Mouse (Mus musculus): Measurements from ENCODE around the gene Rgs12. TPM values are rescaled to one million over a fixed set of nuclear protein-coding genes. Genes with fewer than 3 reads are reported as not detected.

Gene Rgs12
- polyA plus RNA-seq (2014; fragmentation: Illumina TruSeq; extraction: RNeasy Lipid Tissue Mini Kit (QIAGEN cat#74804); ENCODE audit: low read depth, low replicate concordance) = 15.9 TPM

DNA sequence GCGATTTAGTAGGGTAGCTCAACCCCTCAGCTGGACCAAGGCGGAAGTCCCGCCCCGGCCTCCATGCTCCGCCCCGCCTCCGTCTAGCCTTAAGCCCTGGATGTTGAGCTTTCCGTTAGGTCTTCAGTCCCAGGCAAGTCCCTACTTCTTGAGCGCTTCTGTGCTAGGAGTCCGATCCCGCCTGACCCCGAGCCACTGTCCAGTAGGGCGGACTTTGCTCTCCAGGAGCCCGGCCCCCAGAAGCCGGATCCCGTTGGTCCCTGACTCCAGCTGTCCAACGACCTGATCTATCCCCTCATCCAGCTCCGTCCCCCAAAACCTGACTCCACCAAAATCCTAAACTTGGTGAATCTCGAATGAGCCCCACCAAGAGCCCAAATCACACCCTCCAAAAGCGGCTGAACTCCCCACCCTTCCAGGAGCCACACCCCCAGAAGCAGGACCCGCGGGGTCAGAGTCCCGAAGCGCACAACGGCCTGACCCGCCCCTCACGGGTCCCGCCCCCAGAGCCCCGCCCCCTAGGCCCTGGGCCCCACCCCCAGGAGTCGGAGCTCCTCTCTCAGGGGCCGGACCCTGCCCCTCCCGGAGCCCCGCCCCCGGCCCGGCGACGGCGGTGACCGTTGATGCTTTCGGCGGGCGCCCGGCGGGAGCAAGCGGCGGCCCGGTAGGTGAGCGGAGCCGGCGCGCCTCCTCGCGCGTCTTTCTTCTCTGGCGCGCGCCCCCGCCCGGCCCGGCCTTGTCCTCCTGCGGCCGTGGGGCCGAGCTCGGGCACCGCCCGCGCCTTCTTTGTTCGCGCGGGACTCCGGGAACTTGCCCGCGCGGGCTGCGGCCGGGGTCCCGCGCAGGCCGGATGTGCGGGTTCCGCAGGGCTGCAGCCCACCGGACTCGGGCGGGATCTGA, at the start of gene Rgs12:
TSS of gene Rgs12 (plus strand) at position 585 of the 900 bp plus-strand sequence.

DNA sequence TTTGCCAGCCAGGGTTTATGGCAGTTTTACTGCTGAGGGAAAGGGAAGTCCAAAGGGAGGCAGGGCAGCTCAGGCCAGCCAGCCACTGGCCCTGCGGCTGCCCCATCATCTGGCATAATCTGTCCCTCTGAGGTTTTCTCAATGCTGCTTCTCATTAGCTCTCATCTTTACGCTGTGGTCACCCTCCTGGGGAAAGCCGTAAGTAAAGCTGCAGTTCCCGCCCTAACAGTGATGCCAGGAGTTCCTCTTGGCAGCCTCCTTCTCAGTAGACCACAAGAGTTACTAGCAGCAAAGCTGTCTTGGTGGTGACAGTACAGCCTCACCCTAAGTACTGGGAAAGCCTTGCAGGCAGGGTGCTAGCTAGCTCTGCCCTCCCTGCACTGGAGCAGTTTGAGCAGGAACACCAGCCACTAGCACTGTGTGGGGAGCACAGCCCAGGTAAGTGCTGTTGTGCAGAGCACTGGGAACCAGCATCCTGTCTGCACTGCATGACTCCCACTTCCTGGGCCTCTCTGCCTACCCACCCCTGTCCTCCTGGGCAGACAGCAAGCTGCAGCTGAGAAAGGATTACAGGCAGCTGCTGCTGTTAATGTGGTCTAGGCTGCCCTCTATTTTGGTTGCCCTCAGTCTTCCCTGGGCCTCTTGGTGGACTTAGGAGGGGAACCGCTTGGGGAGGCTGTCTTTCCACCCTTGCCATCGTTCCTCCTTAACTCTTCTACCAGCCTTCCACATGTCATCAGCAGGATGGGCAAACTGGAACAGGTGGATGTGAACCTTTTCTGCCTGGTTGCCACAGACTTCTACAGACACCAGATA, 41.1 kb upstream of the Rgs12 start, which contains the start of gene Msantd1:
TSS of gene Msantd1 (plus strand) at position 103 of the 816 bp plus-strand sequence.

GRCm38 (mm10) chr5:35041268-35041829, 92.1 kb downstream of the Rgs12 start, which contains the start of gene Hgfac:
Gene Hgfac (plus strand): TSS chr5:35041509.

GRCm38 (mm10) chr5:35056604-35057432, 107.6 kb downstream of the Rgs12 start, which contains the start of gene Dok7:
Gene Dok7 (plus strand): TSS chr5:35056766.

Other genes starting within 250 kb of the Rgs12 start
- 10.9 TPM for gene Htt, start 187.7 kb upstream of the Rgs12 start, polyA plus RNA-seq (2014; fragmentation: Illumina TruSeq; extraction: RNeasy Lipid Tissue Mini Kit (QIAGEN cat#74804); ENCODE audit: low read depth, low replicate concordance)
- not detected for gene Msantd1, start 41.4 kb upstream of the Rgs12 start, polyA plus RNA-seq (2014; fragmentation: Illumina TruSeq; extraction: RNeasy Lipid Tissue Mini Kit (QIAGEN cat#74804); ENCODE audit: low read depth, low replicate concordance)
- gene Hgfac, start 92.1 kb downstream of the Rgs12 start, polyA plus RNA-seq (2014; fragmentation: Illumina TruSeq; extraction: RNeasy Lipid Tissue Mini Kit (QIAGEN cat#74804); ENCODE audit: low read depth, low replicate concordance) = not detected
- not detected for gene Dok7, start 107.3 kb downstream of the Rgs12 start, polyA plus RNA-seq (2014; fragmentation: Illumina TruSeq; extraction: RNeasy Lipid Tissue Mini Kit (QIAGEN cat#74804); ENCODE audit: low read depth, low replicate concordance)
- 18.4 TPM for gene Lrpap1, start 156.3 kb downstream of the Rgs12 start, polyA plus RNA-seq (2014; fragmentation: Illumina TruSeq; extraction: RNeasy Lipid Tissue Mini Kit (QIAGEN cat#74804); ENCODE audit: low read depth, low replicate concordance)

Data from adrenal gland, adult 10 weeks (tissue).